Mouse (Mus musculus): ENCODE measurements at regions not wholly inside any gene's neighbourhood (a gene's known extent, or its start where the extent isn't known, plus 50 kb on each side); places are given as distances from the start of the nearest gene placed in this dataset.

DNA sequence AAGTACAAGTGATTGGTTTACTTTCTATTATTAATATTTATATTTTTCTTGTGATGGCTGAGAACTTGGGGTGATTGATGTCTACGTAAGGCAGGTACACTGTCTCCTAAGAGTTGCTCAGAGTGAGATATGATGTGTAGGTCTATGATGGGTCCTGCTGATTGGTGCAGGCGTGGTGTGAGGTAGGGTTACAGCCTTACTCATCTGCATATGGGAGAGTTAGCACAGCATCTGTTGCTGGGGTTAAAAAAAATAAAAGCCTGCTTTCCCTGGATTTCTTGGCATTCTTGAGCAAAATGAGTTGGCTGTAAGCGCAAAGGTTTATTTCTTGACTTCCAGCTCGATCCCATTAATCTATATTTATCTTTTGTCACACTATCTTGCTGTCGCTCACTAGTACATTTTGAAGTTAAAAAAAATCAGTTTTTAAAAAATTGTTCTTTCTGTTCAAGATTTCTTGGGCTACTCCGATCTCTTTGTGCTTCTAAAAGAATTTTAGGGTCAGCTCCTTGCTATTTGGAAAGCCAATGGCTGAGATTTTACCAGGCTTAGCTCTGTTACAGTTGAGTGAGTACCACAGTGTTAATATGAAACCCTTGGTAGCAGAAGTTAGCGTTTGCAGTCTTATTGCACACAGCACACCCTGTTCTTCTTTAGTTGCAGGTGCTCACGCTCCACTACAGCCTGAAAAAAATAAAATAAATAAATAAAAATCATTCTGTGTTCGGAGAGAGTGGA, 482.0 kb downstream of the Plekhb2 start:
- no peak for TF ChIP-seq CTCF (IDR thresholded peaks at IDR 0.05)
- no peak for TF ChIP-seq EP300 (IDR thresholded peaks at IDR 0.05)
- no peak overlapping the region for H3K4me3 ChIP-seq (ENCODE audit: low read depth, low read length)
- H3K27ac ChIP-seq (ENCODE audit: low read length), result no peak overlapping the region
- WGBS, result 67% methylated on average over 9 of the region's 9 CpGs
- no peaks in the 10 kb centered on the region for H3K36me3 ChIP-seq (ENCODE audit: insufficient read depth, low read length)
- H3K4me1 ChIP-seq (ENCODE audit: insufficient read depth, low read depth, low read length), result no peaks in the 10 kb centered on the region
- no peaks in the 10 kb centered on the region for H3K27me3 ChIP-seq (replicated peaks; ENCODE audit: insufficient read depth, low read length)
- no peak overlapping the region for H3K9ac ChIP-seq (replicated peaks; ENCODE audit: low read depth)
- no peaks in the 10 kb centered on the region for H3K9me3 ChIP-seq (ENCODE audit: low read length)
- DNase-seq (ENCODE audit: low spot score) (no peak), ATAC-seq (no peak)
- H3K4me2 ChIP-seq (replicated peaks; ENCODE audit: low read depth, low read length), result no peak overlapping the region

DNA sequence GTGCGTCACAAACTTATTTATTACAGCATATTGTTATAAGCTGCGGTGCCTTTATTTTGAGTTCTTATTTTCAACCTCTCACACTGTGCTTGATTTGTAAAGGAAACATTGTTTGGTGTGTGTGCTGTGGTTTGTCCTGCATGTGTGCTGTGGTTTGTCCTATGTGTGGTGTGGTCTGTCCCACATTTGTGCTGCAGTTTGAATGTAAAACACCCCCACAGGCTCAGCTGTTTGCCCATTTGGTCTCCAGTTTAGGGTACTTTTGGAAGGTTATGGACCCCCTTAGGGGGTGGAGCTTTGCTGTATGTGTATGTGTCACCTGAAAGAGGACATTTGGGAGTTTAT, 482.5 kb downstream of the Plekhb2 start:
- ATAC-seq (no peak), DNase-seq (ENCODE audit: low spot score) (no peak)
- Histone ChIP-seq H3K4me2 (replicated peaks; ENCODE audit: low read depth, low read length) (no peak overlapping the region), H3K9me3 (ENCODE audit: low read length) (no peaks in the 10 kb centered on the region), H3K27me3 (replicated peaks; ENCODE audit: insufficient read depth, low read length) (no peaks in the 10 kb centered on the region), H3K36me3 (ENCODE audit: insufficient read depth, low read length) (no peaks in the 10 kb centered on the region), H3K27ac (ENCODE audit: low read length) (no peak overlapping the region), H3K9ac (replicated peaks; ENCODE audit: low read depth) (no peak overlapping the region), H3K4me1 (ENCODE audit: insufficient read depth, low read depth, low read length) (no peaks in the 10 kb centered on the region), H3K4me3 (ENCODE audit: low read depth, low read length) (no peak overlapping the region)
- 84% methylated on average over 2 of the region's 2 CpGs for WGBS
- TF ChIP-seq CTCF (IDR thresholded peaks at IDR 0.05), result no peak

GRCm38 (mm10) chr1:35337647-35338046, 487.9 kb downstream of the Plekhb2 start:
- Histone ChIP-seq H3K27me3 (replicated peaks; ENCODE audit: insufficient read depth, low read length) (no peaks in the 10 kb centered on the region), H3K4me1 (ENCODE audit: insufficient read depth, low read depth, low read length) (no peaks in the 10 kb centered on the region), H3K4me2 (replicated peaks; ENCODE audit: low read depth, low read length) (no peak overlapping the region), H3K9me3 (ENCODE audit: low read length) (no peaks in the 10 kb centered on the region), H3K27ac (ENCODE audit: low read length) (no peak overlapping the region), H3K9ac (replicated peaks; ENCODE audit: low read depth) (no peak overlapping the region), H3K4me3 (ENCODE audit: low read depth, low read length) (no peak overlapping the region), H3K36me3 (ENCODE audit: insufficient read depth, low read length) (no peaks in the 10 kb centered on the region)
- ATAC-seq, result no peak
- 79% methylated on average over 3 of the region's 3 CpGs for WGBS
- TF ChIP-seq EP300 (IDR thresholded peaks at IDR 0.05), result no peak
- TF ChIP-seq CTCF (IDR thresholded peaks at IDR 0.05), result no peak
- no peak for DNase-seq (ENCODE audit: low spot score)

- Histone ChIP-seq H3K4me1 (ENCODE audit: insufficient read depth, low read depth, low read length) (no peaks in the 10 kb centered on the region), H3K4me2 (replicated peaks; ENCODE audit: low read depth, low read length) (no peak overlapping the region), H3K36me3 (ENCODE audit: insufficient read depth, low read length) (no peaks in the 10 kb centered on the region), H3K9ac (replicated peaks; ENCODE audit: low read depth) (no peak overlapping the region), H3K27ac (ENCODE audit: low read length) (no peak overlapping the region), H3K4me3 (ENCODE audit: low read depth, low read length) (no peak overlapping the region), H3K9me3 (ENCODE audit: low read length) (no peaks in the 10 kb centered on the region), H3K27me3 (replicated peaks; ENCODE audit: insufficient read depth, low read length) (no peaks in the 10 kb centered on the region)
- ATAC-seq (no peak), DNase-seq (ENCODE audit: low spot score) (no peak)
- 52% methylated on average over 3 of the region's 3 CpGs for WGBS
- TF ChIP-seq EP300 (IDR thresholded peaks at IDR 0.05) (no peak), CTCF (IDR thresholded peaks at IDR 0.05) (no peak)
Observed at GRCm38 (mm10) chr1:35338184-35338583, 488.4 kb downstream of the Plekhb2 start.

- Histone ChIP-seq H3K4me3 (ENCODE audit: low read depth, low read length) (no peak overlapping the region), H3K9ac (replicated peaks; ENCODE audit: low read depth) (no peak overlapping the region), H3K36me3 (ENCODE audit: insufficient read depth, low read length) (no peaks in the 10 kb centered on the region), H3K4me1 (ENCODE audit: insufficient read depth, low read depth, low read length) (no peaks in the 10 kb centered on the region), H3K9me3 (ENCODE audit: low read length) (no peaks in the 10 kb centered on the region), H3K27ac (ENCODE audit: low read length) (no peak overlapping the region), H3K27me3 (replicated peaks; ENCODE audit: insufficient read depth, low read length) (no peaks in the 10 kb centered on the region), H3K4me2 (replicated peaks; ENCODE audit: low read depth, low read length) (no peak overlapping the region)
- WGBS, result 21% methylated on average over 1 of the region's 1 CpGs
- ATAC-seq (no peak), DNase-seq (ENCODE audit: low spot score) (no peak)
- TF ChIP-seq CTCF (IDR thresholded peaks at IDR 0.05), result no peak
Observed at GRCm38 (mm10) chr1:35344539-35344938, 494.8 kb downstream of the Plekhb2 start.

DNA sequence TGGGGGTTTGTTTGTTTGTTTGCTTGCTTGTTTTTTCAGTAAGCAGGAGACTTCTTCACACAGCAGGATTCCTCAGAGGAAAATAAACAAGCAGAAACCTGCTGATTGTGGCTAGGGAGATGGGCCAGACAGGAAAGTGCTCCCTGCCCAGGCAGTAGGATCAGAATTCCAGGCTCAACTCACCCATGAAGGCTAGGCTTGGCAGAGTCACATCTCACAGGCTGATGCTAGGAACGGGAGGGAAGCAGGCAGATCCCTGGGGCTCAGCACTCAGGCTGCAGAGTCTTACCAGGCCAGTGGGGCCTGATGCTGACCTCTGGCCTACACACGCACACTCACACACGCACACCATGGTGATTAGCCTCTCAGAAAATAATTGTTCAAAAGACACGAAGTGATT, 498.5 kb downstream of the Plekhb2 start:
- H3K9ac ChIP-seq (replicated peaks; ENCODE audit: low read depth), result no peak overlapping the region
- H3K4me2 ChIP-seq (replicated peaks; ENCODE audit: low read depth, low read length), result no peak overlapping the region
- ATAC-seq, result no peak
- H3K4me1 ChIP-seq (ENCODE audit: insufficient read depth, low read depth, low read length), result no peaks in the 10 kb centered on the region
- H3K27ac ChIP-seq (ENCODE audit: low read length), result no peak overlapping the region
- H3K9me3 ChIP-seq (ENCODE audit: low read length), result no peaks in the 10 kb centered on the region
- no peak for TF ChIP-seq EP300 (IDR thresholded peaks at IDR 0.05)
- no peak for TF ChIP-seq CTCF (IDR thresholded peaks at IDR 0.05)
- 59% methylated on average over 4 of the region's 4 CpGs for WGBS
- no peak for DNase-seq (ENCODE audit: low spot score)
- H3K36me3 ChIP-seq (ENCODE audit: insufficient read depth, low read length), result no peaks in the 10 kb centered on the region
- H3K4me3 ChIP-seq (ENCODE audit: low read depth, low read length), result no peak overlapping the region
- H3K27me3 ChIP-seq (replicated peaks; ENCODE audit: insufficient read depth, low read length), result no peaks in the 10 kb centered on the region

DNA sequence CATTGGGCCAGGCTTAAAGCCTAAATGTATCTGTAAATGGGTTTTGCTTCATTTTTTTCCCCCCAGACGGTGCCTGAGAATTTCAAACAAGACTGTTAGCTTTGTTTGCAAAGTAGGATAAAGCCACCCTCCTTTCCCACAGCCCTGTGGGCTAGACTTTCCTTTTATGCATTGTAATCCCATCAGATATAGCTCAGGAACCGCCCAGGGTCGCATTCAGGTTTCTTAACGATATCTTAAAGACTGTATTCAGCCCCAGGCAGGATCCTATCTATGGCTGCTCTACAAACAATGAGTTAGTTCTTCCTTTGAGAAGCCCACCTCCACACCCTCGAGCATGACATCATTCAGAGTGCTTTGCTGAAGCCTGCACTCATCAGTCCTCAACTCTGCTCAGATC, 509.2 kb downstream of the Plekhb2 start:
- Histone ChIP-seq H3K27me3 (replicated peaks; ENCODE audit: insufficient read depth, low read length) (no peaks in the 10 kb centered on the region), H3K4me2 (replicated peaks; ENCODE audit: low read depth, low read length) (no peak overlapping the region), H3K4me1 (ENCODE audit: insufficient read depth, low read depth, low read length) (no peaks in the 10 kb centered on the region), H3K4me3 (ENCODE audit: low read depth, low read length) (no peak overlapping the region), H3K36me3 (ENCODE audit: insufficient read depth, low read length) (no peaks in the 10 kb centered on the region), H3K9ac (replicated peaks; ENCODE audit: low read depth) (no peak overlapping the region), H3K27ac (ENCODE audit: low read length) (no peak overlapping the region), H3K9me3 (ENCODE audit: low read length) (no peaks in the 10 kb centered on the region)
- ATAC-seq (no peak), DNase-seq (ENCODE audit: low spot score) (no peak)
- TF ChIP-seq CTCF (IDR thresholded peaks at IDR 0.05) (no peak), EP300 (IDR thresholded peaks at IDR 0.05) (no peak)
- WGBS, result 25% methylated on average over 5 of the region's 5 CpGs
